Mouse (Mus musculus): ENCODE measurements at regions not wholly inside any gene's neighbourhood (a gene's known extent, or its start where the extent isn't known, plus 50 kb on each side); places are given as distances from the start of the nearest gene placed in this dataset.

- peaks cover 7% of the 10 kb centered on the region for H3K27me3 ChIP-seq
- POLR2A ChIA-PET: no interaction called here
- ATAC-seq: no peak
- in situ Hi-C loops (cut with MboI; ENCODE audit: low pct_unique_long_range_greater_than_20kb): no loop called here
- CTCF ChIA-PET: interaction anchor here (1.2 kb wide), 1 partner anchor 9 kb away, joined by 3 read pairs; no protein-coding TSS in a partner anchor
- no peak for TF ChIP-seq CTCF (IDR thresholded peaks at IDR 0.05)
- no peak for DNase-seq (ENCODE audit: low read depth, low spot score)
Observed at GRCm38 (mm10) chr1:56453756-56454155, 183.5 kb downstream of the Hsfy2 start.

GRCm38 (mm10) chr1:56442835-56443234 lies 194.4 kb downstream of the Hsfy2 start:
- CTCF ChIA-PET: no interaction called here

GRCm38 (mm10) chr1:56406786-56407185 lies 230.4 kb downstream of the Hsfy2 start:
- no peak for TF ChIP-seq CTCF (IDR thresholded peaks at IDR 0.05)

More at GRCm38 (mm10) chr1:56442835-56443234, 194.4 kb downstream of the Hsfy2 start:
- DNase-seq (ENCODE audit: low read depth, low spot score) (no peak), ATAC-seq (no peak)
- POLR2A ChIA-PET: no interaction called here
- peaks cover 13% of the 10 kb centered on the region for H3K27me3 ChIP-seq
- in situ Hi-C loops (cut with MboI; ENCODE audit: low pct_unique_long_range_greater_than_20kb): no loop called here
- TF ChIP-seq CTCF (IDR thresholded peaks at IDR 0.05): no peak

GRCm38 (mm10) chr1:56403351-56403750 lies 233.9 kb downstream of the Hsfy2 start:
- ChIA-PET CTCF (no interaction called here), POLR2A (no interaction called here)
- in situ Hi-C loops (cut with MboI; ENCODE audit: low pct_unique_long_range_greater_than_20kb): no loop called here
- no peak for DNase-seq (ENCODE audit: low read depth, low spot score)
- no peak for TF ChIP-seq CTCF (IDR thresholded peaks at IDR 0.05)
- no peak for ATAC-seq
- peaks cover 25% of the 10 kb centered on the region for H3K27me3 ChIP-seq

More at GRCm38 (mm10) chr1:56406786-56407185, 230.4 kb downstream of the Hsfy2 start:
- CTCF ChIA-PET: interaction anchor here (1.7 kb wide), 1 partner anchor 17 kb away, joined by 4 read pairs; no protein-coding TSS in a partner anchor
- POLR2A ChIA-PET: no interaction called here
- ATAC-seq: no peak
- no peak for DNase-seq (ENCODE audit: low read depth, low spot score)
- in situ Hi-C loops (cut with MboI; ENCODE audit: low pct_unique_long_range_greater_than_20kb): no loop called here
- peaks cover 25% of the 10 kb centered on the region for H3K27me3 ChIP-seq

- DNase-seq (ENCODE audit: low read depth, low spot score) (no peak), ATAC-seq (no peak)
- POLR2A ChIA-PET: no interaction called here
- CTCF ChIA-PET: no interaction called here
- peaks cover 27% of the 10 kb centered on the region for H3K27me3 ChIP-seq
- no peak for TF ChIP-seq CTCF (IDR thresholded peaks at IDR 0.05)
- in situ Hi-C loops (cut with MboI; ENCODE audit: low pct_unique_long_range_greater_than_20kb): no loop called here
Observed at GRCm38 (mm10) chr1:56395832-56396231, 241.4 kb downstream of the Hsfy2 start.

- CTCF ChIA-PET: no interaction called here
- in situ Hi-C loops (cut with MboI; ENCODE audit: low pct_unique_long_range_greater_than_20kb): no loop called here
Observed at GRCm38 (mm10) chr1:56387086-56387485, 250.1 kb downstream of the Hsfy2 start.

GRCm38 (mm10) chr1:56366319-56366718 lies 270.9 kb downstream of the Hsfy2 start:
- in situ Hi-C loops (cut with MboI; ENCODE audit: low pct_unique_long_range_greater_than_20kb): no loop called here
- CTCF ChIA-PET: no interaction called here
- ATAC-seq (no peak), DNase-seq (ENCODE audit: low read depth, low spot score) (no peak)
- TF ChIP-seq CTCF (IDR thresholded peaks at IDR 0.05): no peak
- H3K27me3 ChIP-seq: peaks cover 37% of the 10 kb centered on the region
- POLR2A ChIA-PET: no interaction called here

More at GRCm38 (mm10) chr1:56387086-56387485, 250.1 kb downstream of the Hsfy2 start:
- POLR2A ChIA-PET: no interaction called here
- H3K27me3 ChIP-seq: no peaks in the 10 kb centered on the region
- no peak for TF ChIP-seq CTCF (IDR thresholded peaks at IDR 0.05)
- ATAC-seq (no peak), DNase-seq (ENCODE audit: low read depth, low spot score) (no peak)

- in situ Hi-C loops (cut with MboI; ENCODE audit: low pct_unique_long_range_greater_than_20kb): no loop called here
- no peak for ATAC-seq
- no peak for TF ChIP-seq CTCF (IDR thresholded peaks at IDR 0.05)
- POLR2A ChIA-PET: no interaction called here
- H3K27me3 ChIP-seq: peaks cover 55% of the 10 kb centered on the region
- no peak for DNase-seq (ENCODE audit: low read depth, low spot score)
- CTCF ChIA-PET: no interaction called here
Observed at GRCm38 (mm10) chr1:56360857-56361256, 276.4 kb downstream of the Hsfy2 start.

- in situ Hi-C loops (cut with MboI; ENCODE audit: low pct_unique_long_range_greater_than_20kb): loop anchor here (25.0 kb wide), 1 partner anchor 641 kb away; the partner anchor contains the start of gene Satb2
- TF ChIP-seq CTCF (IDR thresholded peaks at IDR 0.05): no peak
- ATAC-seq: no peak
- H3K27me3 ChIP-seq: peaks cover 16% of the 10 kb centered on the region
- POLR2A ChIA-PET: no interaction called here
- CTCF ChIA-PET: no interaction called here
- no peak for DNase-seq (ENCODE audit: low read depth, low spot score)
Observed at GRCm38 (mm10) chr1:56346638-56347037, 290.6 kb downstream of the Hsfy2 start.

- H3K27me3 ChIP-seq: peaks cover 16% of the 10 kb centered on the region
- DNase-seq (ENCODE audit: low read depth, low spot score): no peak
- ChIA-PET CTCF (no interaction called here), POLR2A (no interaction called here)
- TF ChIP-seq CTCF (IDR thresholded peaks at IDR 0.05): no peak
- no peak for ATAC-seq
- in situ Hi-C loops (cut with MboI; ENCODE audit: low pct_unique_long_range_greater_than_20kb): loop anchor here (25.0 kb wide), 1 partner anchor 642 kb away; the partner anchor contains the start of gene Satb2
Observed at GRCm38 (mm10) chr1:56344952-56345351, 292.3 kb downstream of the Hsfy2 start.

- ChIA-PET CTCF (no interaction called here), POLR2A (no interaction called here)
- peaks cover 19% of the 10 kb centered on the region for H3K27me3 ChIP-seq
- ATAC-seq (no peak), DNase-seq (ENCODE audit: low read depth, low spot score) (no peak)
- in situ Hi-C loops (cut with MboI; ENCODE audit: low pct_unique_long_range_greater_than_20kb): loop anchor here (25.0 kb wide), 1 partner anchor 660 kb away; the partner anchor contains the start of gene Satb2
- no peak for TF ChIP-seq CTCF (IDR thresholded peaks at IDR 0.05)
Observed at GRCm38 (mm10) chr1:56327381-56327780, 309.9 kb downstream of the Hsfy2 start.

GRCm38 (mm10) chr1:56308586-56308985 lies 328.6 kb downstream of the Hsfy2 start:
- DNase-seq (ENCODE audit: low read depth, low spot score): no peak
- POLR2A ChIA-PET: no interaction called here
- TF ChIP-seq CTCF (IDR thresholded peaks at IDR 0.05): no peak

More at GRCm38 (mm10) chr1:56308586-56308985, 328.6 kb downstream of the Hsfy2 start:
- CTCF ChIA-PET: no interaction called here
- in situ Hi-C loops (cut with MboI; ENCODE audit: low pct_unique_long_range_greater_than_20kb): no loop called here
- peaks cover 7% of the 10 kb centered on the region for H3K27me3 ChIP-seq
- ATAC-seq: no peak
